Mouse (Mus musculus) brain, embryonic 18.5 days (tissue): ENCODE data around the gene Tom1.

Experiments used
- DNase-seq: peaks from one replicate; pipeline ENCODE4 v3.0.0-alpha.2; 2012; ENCODE audit warnings: low read depth, low spot score

Gene Tom1

GRCm38 (mm10) chr8:75042171-75042570, 8.7 kb downstream of the Tom1 start:
- no peak for DNase-seq

GRCm38 (mm10) chr8:75042974-75043373, 9.5 kb downstream of the Tom1 start:
- no peak for DNase-seq

- DNase-seq = no peak
These were observed 12.8 kb downstream of the Tom1 start for GRCm38 (mm10) chr8:75046303-75046702.

- DNase-seq = no peak
These were observed 14.3 kb downstream of the Tom1 start for GRCm38 (mm10) chr8:75047784-75048183.

- DNase-seq = no peak
These were observed 19.8 kb downstream of the Tom1 start for GRCm38 (mm10) chr8:75053342-75053741.

- no peak for DNase-seq
These were observed 22.2 kb downstream of the Tom1 start for GRCm38 (mm10) chr8:75055673-75056072.

- DNase-seq = no peak
These were observed 26.5 kb downstream of the Tom1 start for GRCm38 (mm10) chr8:75060022-75060421.

GRCm38 (mm10) chr8:75060815-75061214, 27.3 kb downstream of the Tom1 start:
- no peak for DNase-seq

GRCm38 (mm10) chr8:75063290-75063689, 29.8 kb downstream of the Tom1 start:
- no peak for DNase-seq

GRCm38 (mm10) chr8:75064790-75065189, 31.3 kb downstream of the Tom1 start:
- DNase-seq = no peak

GRCm38 (mm10) chr8:75067287-75067686, 33.8 kb downstream of the Tom1 start:
- DNase-seq = no peak

- DNase-seq = no peak
These were observed 36.8 kb downstream of the Tom1 start for GRCm38 (mm10) chr8:75070297-75070696.

GRCm38 (mm10) chr8:75071627-75072346, 38.3 kb downstream of the Tom1 start:
- peak; percentile 40 for DNase-seq

- DNase-seq = no peak
These were observed 41.4 kb downstream of the Tom1 start for GRCm38 (mm10) chr8:75074876-75075275.

- DNase-seq = no peak
These were observed 44.7 kb downstream of the Tom1 start for GRCm38 (mm10) chr8:75078215-75078614.

- DNase-seq = no peak
These were observed 45.3 kb downstream of the Tom1 start for GRCm38 (mm10) chr8:75078851-75079250.

- DNase-seq = no peak
These were observed 48.0 kb downstream of the Tom1 start for GRCm38 (mm10) chr8:75081364-75082040.

GRCm38 (mm10) chr8:75082181-75082805, 48.8 kb downstream of the Tom1 start:
- no peak for DNase-seq

GRCm38 (mm10) chr8:75083846-75084245, 50.3 kb downstream of the Tom1 start:
- DNase-seq = no peak

GRCm38 (mm10) chr8:75084382-75085064, 51.0 kb downstream of the Tom1 start:
- DNase-seq = no peak

- DNase-seq = no peak
These were observed 52.5 kb downstream of the Tom1 start for GRCm38 (mm10) chr8:75086002-75086401.

- no peak for DNase-seq
These were observed 53.6 kb downstream of the Tom1 start for GRCm38 (mm10) chr8:75087127-75087526.
